Mouse (Mus musculus) MEL (cell line): ENCODE results near the gene Slc43a1. TPM values are rescaled to one million over a fixed set of nuclear protein-coding genes. Genes with fewer than 3 reads are reported as not detected.

Experiments
- DNase-seq: peaks from one replicate; pipeline ENCODE4 v3.0.0; 2011; ENCODE audit warnings: low read depth, low spot score
- H3K27ac ChIP-seq: 2 replicates; pipeline ENCODE4 v1.5.1; 2012; ENCODE audit warnings: low read depth, mild to moderate bottlenecking, control low read depth, low read length, moderate library complexity; ENCODE audit not compliant: control insufficient read depth
- H3K27me3 ChIP-seq, 2 experiments: fragments of 150-350 bp in 1 of 2; sonication (generic) in 1 of 2; 2 replicates each; pipeline ENCODE4 v1.6.1; 2012; ENCODE audit warnings: low read length in 2 of 2, mild to moderate bottlenecking in 2 of 2, improper control_type of control experiment in 1 of 2, moderate library complexity in 1 of 2; ENCODE audit not compliant: insufficient read depth in 2 of 2, control insufficient read depth in 1 of 2
- H3K36me3 ChIP-seq, 2 experiments: 2 replicates each; pipeline ENCODE4 v1.6.1; 2012 to 2014; ENCODE audit warnings: low read length in 2 of 2, improper control_type of control experiment in 1 of 2, inconsistent platforms in 1 of 2, mild to moderate bottlenecking in 1 of 2; ENCODE audit not compliant: insufficient read depth in 2 of 2, control insufficient read depth in 1 of 2
- H3K4me1 ChIP-seq, 2 experiments: fragments of 150-350 bp in 1 of 2; sonication (generic) in 1 of 2; 2 replicates each; pipeline ENCODE4 v1.6.1; 2012; ENCODE audit warnings: low read length in 2 of 2, improper control_type of control experiment in 1 of 2, mild to moderate bottlenecking in 1 of 2; ENCODE audit not compliant: insufficient read depth in 2 of 2, control insufficient read depth in 1 of 2
- H3K4me3 ChIP-seq, 2 experiments: fragments of 150-350 bp in 1 of 2; sonication (generic) in 1 of 2; 2 replicates each; pipeline ENCODE4 v1.5.1; 2012; ENCODE audit warnings: low read depth in 2 of 2, low read length in 2 of 2, mild to moderate bottlenecking in 2 of 2, moderate library complexity in 2 of 2, control low read depth in 1 of 2, improper control_type of control experiment in 1 of 2; ENCODE audit not compliant: control insufficient read depth in 1 of 2, insufficient read depth in 1 of 2
- H3K79me2 ChIP-seq: 2 replicates; pipeline ENCODE4 v1.6.1; 2012; ENCODE audit warnings: mild to moderate bottlenecking, low read length, moderate library complexity; ENCODE audit not compliant: control insufficient read depth, poor library complexity, insufficient read depth
- H3K9ac ChIP-seq: 2 replicates; pipeline ENCODE4 v1.6.1; 2012; ENCODE audit warnings: low read depth, mild to moderate bottlenecking, control low read depth, low read length, moderate library complexity; ENCODE audit not compliant: control insufficient read depth, poor library complexity, severe bottlenecking
- H3K9me3 ChIP-seq: fragments of 150-350 bp; sonication (generic); replicated peaks from 2 replicates; pipeline ENCODE4 v1.6.1; 2012; ENCODE audit warnings: mild to moderate bottlenecking, low read length, improper control_type of control experiment, moderate library complexity; ENCODE audit not compliant: insufficient read depth
- CHD2 ChIP-seq: IDR thresholded peaks from 2 replicates; pipeline ENCODE4 v1.6.1; 2011; ENCODE audit warnings: low read length, improper control_type of control experiment
- CTCF ChIP-seq, 3 experiments: IDR thresholded peaks in 2 of 3; conservative IDR thresholded peaks in 1 of 3; 2 replicates each; pipeline ENCODE4 v1.5.1; 2011 to 2012; ENCODE audit warnings: low read length in 3 of 3, low read depth in 2 of 3, mild to moderate bottlenecking in 2 of 3, improper control_type of control experiment in 1 of 3, inconsistent platforms in 1 of 3, mixed read lengths in 1 of 3, moderate library complexity in 1 of 3; ENCODE audit not compliant: control insufficient read depth in 1 of 3, insufficient read depth in 1 of 3, poor library complexity in 1 of 3, severe bottlenecking in 1 of 3
- EP300 ChIP-seq, 2 experiments: IDR thresholded peaks; 2 replicates each; pipeline ENCODE4 v1.6.1; 2011; ENCODE audit warnings: improper control_type of control experiment in 2 of 2, low read length in 2 of 2, low read depth in 1 of 2, mild to moderate bottlenecking in 1 of 2
- GABPA ChIP-seq: IDR thresholded peaks from 2 replicates; pipeline ENCODE4 v1.6.1; 2012; ENCODE audit warnings: low read depth, mild to moderate bottlenecking, inconsistent platforms, low read length, improper control_type of control experiment, moderate library complexity
- HCFC1 ChIP-seq: IDR thresholded peaks from 2 replicates; pipeline ENCODE4 v1.6.1; 2012; ENCODE audit warnings: low read depth, mild to moderate bottlenecking, inconsistent platforms, low read length, improper control_type of control experiment, moderate library complexity
- MAX ChIP-seq: IDR thresholded peaks from 2 replicates; pipeline ENCODE4 v1.6.1; 2011; ENCODE audit warnings: low read length, improper control_type of control experiment
- MAZ ChIP-seq: IDR thresholded peaks from 2 replicates; pipeline ENCODE4 v1.6.1; 2012; ENCODE audit warnings: low read depth, mild to moderate bottlenecking, inconsistent platforms, low read length, improper control_type of control experiment
- MEF2A ChIP-seq: IDR thresholded peaks from 2 replicates; pipeline ENCODE4 v1.6.1; 2014; ENCODE audit warnings: low read depth, mild to moderate bottlenecking, inconsistent platforms, low read length, improper control_type of control experiment; ENCODE audit not compliant: poor library complexity, insufficient replicate concordance, severe bottlenecking; ENCODE audit errors: extremely low read depth
- MYC ChIP-seq: IDR thresholded peaks from 2 replicates; pipeline ENCODE4 v1.6.1; 2011; ENCODE audit warnings: low read depth, mild to moderate bottlenecking, low read length, improper control_type of control experiment, moderate library complexity
- NRF1 ChIP-seq: IDR thresholded peaks from 2 replicates; pipeline ENCODE4 v1.6.1; 2014; ENCODE audit warnings: low read depth, mild to moderate bottlenecking, inconsistent platforms, low read length, improper control_type of control experiment, moderate library complexity; ENCODE audit not compliant: poor library complexity, insufficient read depth, severe bottlenecking
- POLR2AphosphoS2 ChIP-seq: IDR thresholded peaks from 2 replicates; pipeline ENCODE4 v1.6.1; 2011; ENCODE audit warnings: low read length, improper control_type of control experiment
- RAD21 ChIP-seq: IDR thresholded peaks from 2 replicates; pipeline ENCODE4 v1.6.1; 2011; ENCODE audit warnings: mild to moderate bottlenecking, low read depth, low read length, improper control_type of control experiment
- RCOR1 ChIP-seq: IDR thresholded peaks from 2 replicates; pipeline ENCODE4 v1.6.1; 2012; ENCODE audit warnings: low read depth, mild to moderate bottlenecking, inconsistent platforms, low read length, improper control_type of control experiment
- TAL1 ChIP-seq: IDR thresholded peaks from 2 replicates; pipeline ENCODE4 v1.6.1; 2012; ENCODE audit warnings: mild to moderate bottlenecking, inconsistent platforms, low read length, moderate library complexity, mixed read lengths
- UBTF ChIP-seq: IDR thresholded peaks from 2 replicates; pipeline ENCODE4 v1.6.1; 2012; ENCODE audit warnings: low read depth, mild to moderate bottlenecking, inconsistent platforms, low read length, improper control_type of control experiment, moderate library complexity, borderline replicate concordance; ENCODE audit not compliant: insufficient read depth
- ZNF384 ChIP-seq: IDR thresholded peaks from 2 replicates; pipeline ENCODE4 v1.6.1; 2012; ENCODE audit warnings: low read depth, mild to moderate bottlenecking, inconsistent platforms, low read length, improper control_type of control experiment
- polyA plus RNA-seq, 2 experiments: library from polyadenylated mRNA; stranded (reverse) in 1 of 2; unstranded in 1 of 2; fragments of >175 nt in 1 of 2; fragments of >200 nt in 1 of 2; gene quantifications; 2 replicates each; pipeline versions ENCODE4 v1.2.1 to v1.2.4; 2012; ENCODE audit warnings: low replicate concordance in 2 of 2, low read depth in 1 of 2; ENCODE audit not compliant: insufficient read length in 2 of 2, insufficient read depth in 1 of 2, missing spikeins in 1 of 2
- total RNA-seq: library from RNA; depleted of rRNA; stranded (reverse); fragments of 300-350 nt; gene quantifications from 2 replicates; pipeline ENCODE4 v1.2.3, GENCODE M21; 2012

The Slc43a1 gene
- total and polyA plus RNA-seq, 3 experiments = 69.8 to 131 (median 108) TPM

DNA sequence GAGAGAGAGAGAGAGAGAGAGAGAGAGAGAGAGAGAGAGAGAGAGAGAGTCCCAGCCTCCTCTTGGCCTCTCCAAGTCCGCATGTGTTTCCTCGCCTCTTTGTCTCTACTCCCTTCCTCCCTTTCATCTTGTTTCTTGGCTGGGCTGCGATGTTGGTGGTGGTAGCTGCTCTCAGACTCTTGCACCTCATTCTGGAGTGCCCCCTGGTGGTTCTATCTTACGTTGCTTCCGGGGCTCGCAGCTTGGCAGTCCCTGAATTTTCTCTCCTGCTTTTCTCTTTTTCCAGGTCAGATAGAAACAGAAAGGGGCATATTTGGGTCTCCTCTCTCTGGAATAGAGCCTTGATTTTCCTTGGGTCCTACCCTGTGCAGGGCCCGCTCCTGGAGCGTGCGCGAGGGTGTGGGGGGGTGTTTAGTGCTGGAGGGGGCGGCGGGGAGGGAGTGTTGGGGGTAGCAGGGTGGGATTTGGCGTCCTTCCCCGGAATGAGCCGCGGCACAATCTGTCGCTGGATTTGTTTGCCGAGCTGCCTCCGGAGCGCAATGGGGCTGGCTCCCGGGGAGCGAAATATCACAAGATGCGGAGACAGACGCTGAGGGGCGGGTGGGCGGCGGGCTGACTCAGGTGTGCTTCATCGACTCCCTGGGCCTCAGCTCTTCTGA lies 50.1 kb downstream of the Slc43a1 start (continued):
- TF ChIP-seq HCFC1 = no peak
- TF ChIP-seq RCOR1 = no peak
- TF ChIP-seq RAD21 = peak; percentile 69
- TF ChIP-seq MEF2A = no peak
- no peak for TF ChIP-seq POLR2AphosphoS2
- no peak for TF ChIP-seq EP300 (IDR thresholded peaks at IDR 0.05; ENCODE audit: low read depth in 1 of 2, low read length in 2 of 2)
- no peak for TF ChIP-seq GABPA
- no peak for TF ChIP-seq MYC
- TF ChIP-seq MAX = no peak
- TF ChIP-seq TAL1 = no peak
- TF ChIP-seq UBTF = no peak
- TF ChIP-seq CHD2 = no peak
- no peak for TF ChIP-seq NRF1
- peak; percentile 55 to 85 (median 77) for TF ChIP-seq CTCF (IDR thresholded peaks at IDR 0.05 in 2 of 3, conservative IDR thresholded peaks at IDR 0.05 in 1 of 3; ENCODE audit: control insufficient read depth in 1 of 3, insufficient read depth in 1 of 3, low read depth in 2 of 3, low read length in 3 of 3, poor library complexity in 1 of 3, severe bottlenecking in 1 of 3)

DNA sequence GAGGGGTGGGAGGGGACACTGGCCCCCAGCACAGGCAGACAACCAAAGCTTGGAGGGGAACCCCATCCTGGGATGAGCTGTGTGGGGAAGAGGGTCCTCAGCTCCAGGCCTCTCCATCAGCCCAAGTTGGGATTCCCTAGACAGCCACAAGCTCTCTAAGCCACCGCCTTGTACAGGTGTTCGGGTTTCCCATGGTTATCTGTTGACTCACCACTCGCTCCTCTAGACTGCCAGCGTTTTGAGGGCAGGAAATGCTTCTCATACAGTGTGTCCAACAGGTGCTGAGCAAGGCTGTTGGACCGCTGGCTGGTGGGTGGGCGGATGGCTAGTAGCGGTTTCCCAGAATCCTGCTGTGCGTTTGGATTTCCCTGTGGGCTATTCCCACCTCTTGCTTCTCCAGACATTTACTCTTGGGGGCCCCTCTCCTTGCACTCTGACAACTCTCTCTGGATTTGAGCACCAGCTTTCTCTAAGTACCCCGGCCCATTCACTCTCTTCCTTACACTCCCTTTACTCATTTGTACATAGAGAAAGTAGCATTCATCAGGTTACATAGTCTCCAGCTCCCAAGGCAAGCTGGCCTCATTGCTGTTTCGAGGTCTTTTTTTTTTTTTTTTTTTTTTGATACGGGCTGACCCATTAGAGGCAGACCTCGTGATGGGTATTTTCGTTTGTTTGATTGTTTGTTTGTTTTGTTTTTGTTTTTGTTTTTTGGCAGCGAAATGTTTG lies 50.8 kb downstream of the Slc43a1 start:
- DNase-seq = no peak
- Histone ChIP-seq H3K9me3 (no peaks in the 10 kb centered on the region), H3K4me1 (0 out of 4 replicates have a peak, but pooled peaks cover 0 to 7% of the 10 kb centered on the region in 2 experiments), H3K9ac (no peak overlapping the region), H3K36me3 (no peaks in the 10 kb centered on the region; a peak in 1 of 4 replicates), H3K79me2 (no peaks in the 10 kb centered on the region), H3K27ac (no peak overlapping the region), H3K27me3 (peaks cover 3 to 4% of the 10 kb centered on the region in 2 experiments; a peak in 3 of 4 replicates), H3K4me3 (peak overlapping the region; percentile 4 to 7; a peak in 1 of 4 replicates)
- no peak for TF ChIP-seq MAZ
- peak; percentile 84 for TF ChIP-seq ZNF384
